In genomic region chr8:92064971-92065370, GRCm38 (mm10) we compare ENCODE assay signal across 19 mouse cellular contexts.
DNase-seq lines count a peak whose midpoint lies in the region; ATAC-seq and TF ChIP-seq lines count a peak whose summit lies in the region.
"Had no signal": no experiment of that assay in that cellular context is flagged by ENCODE, and none has a peak within 500 bp of the region (broad histone marks: within the 10 kb centered on the region; RNA-seq: fewer than 3 reads in every experiment).

No protein-coding gene starts in this region.

- no peak overlapping the region for H3K9ac ChIP-seq in lung, embryonic 15.5 days
- no peak overlapping the region for H3K9ac ChIP-seq in lung, postnatal 0 days (replicated peaks; ENCODE audit: low read depth)
- H3K9ac ChIP-seq: embryonic facial prominence, embryonic 15.5 days; forebrain, embryonic 13.5 days; limb, embryonic 15.5 days; liver, embryonic 15.5 days; stomach, embryonic 15.5 days had no signal

- no peaks in the 10 kb centered on the region for H3K9me3 ChIP-seq in lung, embryonic 15.5 days
- no peaks in the 10 kb centered on the region for H3K9me3 ChIP-seq in lung, postnatal 0 days (ENCODE audit: low read length)
- H3K9me3 ChIP-seq: embryonic facial prominence, embryonic 15.5 days; forebrain, embryonic 13.5 days; limb, embryonic 15.5 days; liver, embryonic 15.5 days; stomach, embryonic 15.5 days had no signal

- H3K27ac ChIP-seq in kidney, adult 2 months (ENCODE audit: insufficient read depth, low read depth, low read length) = no peak overlapping the region
- peak overlapping the region; percentile 53 for H3K27ac ChIP-seq in lung, embryonic 15.5 days
- no peak overlapping the region for H3K27ac ChIP-seq in lung, postnatal 0 days (ENCODE audit: low read length)
- H3K27ac ChIP-seq: forebrain, embryonic 13.5 days; limb, embryonic 15.5 days; liver, embryonic 15.5 days; stomach, embryonic 15.5 days had no signal

- no peak overlapping the region for H3K4me2 ChIP-seq in lung, embryonic 15.5 days
- H3K4me2 ChIP-seq in lung, postnatal 0 days (replicated peaks; ENCODE audit: low read depth, low read length) = no peak overlapping the region
- H3K4me2 ChIP-seq: embryonic facial prominence, embryonic 15.5 days; forebrain, embryonic 13.5 days; heart, embryonic 11.5 days; limb, embryonic 15.5 days; liver, embryonic 15.5 days; stomach, embryonic 15.5 days had no signal

- no peak for TF ChIP-seq CTCF in kidney, adult 2 months (conservative IDR thresholded peaks at IDR 0.05; ENCODE audit: insufficient read depth, insufficient read length, low read depth, low read length)
- no peak for TF ChIP-seq CTCF in lung, postnatal 0 days (IDR thresholded peaks at IDR 0.05)

- TF ChIP-seq EP300 in lung, postnatal 0 days (IDR thresholded peaks at IDR 0.05) = peak; percentile 27; the same call in 1 of the 2 replicates

- no peak overlapping the region for H3K4me3 ChIP-seq in kidney, adult 2 months (ENCODE audit: insufficient read depth, low read depth, low read length)
- no peak overlapping the region for H3K4me3 ChIP-seq in lung, embryonic 15.5 days
- H3K4me3 ChIP-seq in lung, postnatal 0 days (ENCODE audit: low read depth, low read length) = no peak overlapping the region
- H3K4me3 ChIP-seq: embryonic facial prominence, embryonic 15.5 days; forebrain, embryonic 13.5 days; limb, embryonic 15.5 days; liver, embryonic 15.5 days; stomach, embryonic 15.5 days had no signal

- no peaks in the 10 kb centered on the region for H3K36me3 ChIP-seq in kidney, adult 2 months (ENCODE audit: control insufficient read depth, insufficient read depth, low read length)
- no peaks in the 10 kb centered on the region for H3K36me3 ChIP-seq in lung, embryonic 15.5 days
- no peaks in the 10 kb centered on the region for H3K36me3 ChIP-seq in lung, postnatal 0 days (ENCODE audit: insufficient read depth, low read length)
- H3K36me3 ChIP-seq: embryonic facial prominence, embryonic 15.5 days; limb, embryonic 15.5 days; liver, embryonic 15.5 days; stomach, embryonic 15.5 days had no signal

- 29% methylated on average over 4 of the region's 4 CpGs for WGBS in kidney, adult 2 months
- WGBS in lung, embryonic 15.5 days = 15% methylated on average over 4 of the region's 4 CpGs
- 14% methylated on average over 4 of the region's 4 CpGs for WGBS in lung, postnatal 0 days

- ATAC-seq in lung, embryonic 15.5 days (ENCODE audit: borderline replicate concordance, extremely low read depth, low FRiP score, low TSS enrichment) = no peak
- ATAC-seq in lung, postnatal 0 days = no peak
- ATAC-seq: intestine, postnatal 0 days had no signal

- no peaks in the 10 kb centered on the region for H3K27me3 ChIP-seq in kidney, adult 2 months (replicated peaks; ENCODE audit: control insufficient read depth, insufficient read depth, low read length)
- no peaks in the 10 kb centered on the region for H3K27me3 ChIP-seq in lung, embryonic 15.5 days
- no peaks in the 10 kb centered on the region for H3K27me3 ChIP-seq in lung, postnatal 0 days (replicated peaks; ENCODE audit: insufficient read depth, low read length)

- DNase-seq in kidney, adult 2 months = peak; percentile 26
- no peak for DNase-seq in kidney, adult 8-10 months
- no peak for DNase-seq in lung, postnatal 10 days
- peak; percentile 3 for DNase-seq in NIH3T3 (ENCODE audit: low read depth)
- peak; percentile 60 for DNase-seq in lung, postnatal 0 days (ENCODE audit: low spot score)
- no peak for DNase-seq in adrenal gland, postnatal 10 days
- DNase-seq: adrenal gland, postnatal 14 days; B cell, adult 2 months; cerebellum, adult 9-11 months; heart, postnatal 10 days; thymus, adult 18-20 months had no signal

- H3K4me1 ChIP-seq in kidney, adult 2 months (ENCODE audit: control insufficient read depth, insufficient read depth, low read length) = no peaks in the 10 kb centered on the region
- H3K4me1 ChIP-seq in lung, embryonic 15.5 days = peaks cover 30% of the 10 kb centered on the region
- H3K4me1 ChIP-seq in lung, postnatal 0 days (ENCODE audit: insufficient read depth, low read depth, low read length) = no peaks in the 10 kb centered on the region; the same call in 1 of the 2 replicates
- H3K4me1 ChIP-seq: liver, embryonic 15.5 days had no signal

- no peak for TF ChIP-seq POLR2A in kidney, adult 2 months (IDR thresholded peaks at IDR 0.05; ENCODE audit: low read depth, low read length)

Comparison
In these comparisons a context has a peak if more than half of its experiments do, and no peak if none do; other contexts are left out.
1. DNase-seq: peak in kidney, adult 2 months (single experiment), NIH3T3 (single experiment) and lung, postnatal 0 days (single experiment); none in kidney, adult 8-10 months (0 of 2), lung, postnatal 10 days (single experiment) and adrenal gland, postnatal 10 days (single experiment).